Mouse (Mus musculus) neural tube, embryonic 15.5 days (tissue): Measurements from ENCODE around the gene St6galnac4. TPM values are rescaled to one million over a fixed set of nuclear protein-coding genes. Genes with fewer than 3 reads are reported as not detected.

Experiments
- ATAC-seq: fragments of 200-750 bp; cut with Nextera tagmentation; 2 replicates; pipeline ENCODE4 v1.8.0; 2017; ENCODE audit warnings: mild to moderate bottlenecking, moderate TSS enrichment, moderate library complexity; ENCODE audit not compliant: low FRiP score
- H3K27ac ChIP-seq: fragments of 300-500 bp; sonication (generic); replicated peaks from 2 replicates; pipeline ENCODE4 v1.5.1; 2015; ENCODE audit warnings: mild to moderate bottlenecking, inconsistent platforms
- H3K27me3 ChIP-seq: fragments of 300-500 bp; sonication (generic); replicated peaks from 2 replicates; pipeline ENCODE4 v1.6.1; 2015; ENCODE audit warnings: inconsistent platforms
- H3K36me3 ChIP-seq: fragments of 300-500 bp; sonication (generic); 2 replicates; pipeline ENCODE4 v1.6.1; 2015; ENCODE audit warnings: inconsistent platforms
- H3K4me1 ChIP-seq: fragments of 300-500 bp; sonication (generic); 2 replicates; pipeline ENCODE4 v1.6.1; 2015; ENCODE audit warnings: inconsistent platforms
- H3K4me2 ChIP-seq: fragments of 300-500 bp; sonication (generic); 2 replicates; pipeline ENCODE4 v1.6.1; 2015; ENCODE audit warnings: inconsistent platforms, mild to moderate bottlenecking, moderate library complexity
- H3K4me3 ChIP-seq: fragments of 300-500 bp; sonication (generic); replicated peaks from 2 replicates; pipeline ENCODE4 v1.5.1; 2015; ENCODE audit warnings: mild to moderate bottlenecking, inconsistent platforms
- H3K9ac ChIP-seq: fragments of 300-500 bp; sonication (generic); replicated peaks from 2 replicates; pipeline ENCODE4 v1.6.1; 2015; ENCODE audit warnings: mild to moderate bottlenecking, inconsistent platforms
- H3K9me3 ChIP-seq: fragments of 300-500 bp; sonication (generic); replicated peaks from 2 replicates; pipeline ENCODE4 v1.6.1; 2016; ENCODE audit warnings: inconsistent platforms
- WGBS: fragments of 180-500 bp; shearing (Covaris S2); methylation state at CpG from one replicate; pipeline ENCODE4 v1.1.7; 2015; ENCODE audit warnings: mixed read lengths; 5-methylcytosine and 5-hydroxymethylcytosine counted together
- polyA plus RNA-seq: library from polyadenylated mRNA; unstranded; fragments of >200 nt; fragmentation: Nextera tagmentation; extraction: Ambion mirVana; gene quantifications from 2 replicates; pipeline ENCODE4 v1.2.1, GENCODE M21; 2015

Gene St6galnac4
- polyA plus RNA-seq, 1 experiment from 2014 or later, result 43.9 TPM

GRCm38 (mm10) chr2:32606161-32607142 lies 19.6 kb downstream of the St6galnac4 start:
- Histone ChIP-seq H3K4me2 (peak overlapping the region; percentile 94), H3K27me3 (no peaks in the 10 kb centered on the region), H3K4me1 (peaks cover 39% of the 10 kb centered on the region), H3K36me3 (no peaks in the 10 kb centered on the region), H3K9ac (peak overlapping the region; percentile 80), H3K27ac (peak overlapping the region; percentile 41; the same call in 1 of the 2 replicates), H3K4me3 (peak overlapping the region; percentile 82), H3K9me3 (no peaks in the 10 kb centered on the region)
- ATAC-seq, result peak; percentile 88
- WGBS, result 14% methylated on average over 43 of the region's 55 CpGs

GRCm38 (mm10) chr2:32607262-32607947 lies 20.5 kb downstream of the St6galnac4 start:
- Histone ChIP-seq H3K9me3 (no peaks in the 10 kb centered on the region), H3K9ac (peak overlapping the region; percentile 80), H3K27ac (peak overlapping the region; percentile 41; the same call in 1 of the 2 replicates), H3K4me1 (peaks cover 38% of the 10 kb centered on the region), H3K4me2 (peak overlapping the region; percentile 94), H3K4me3 (peak overlapping the region; percentile 82), H3K36me3 (no peaks in the 10 kb centered on the region), H3K27me3 (no peaks in the 10 kb centered on the region)
- 6% methylated on average over 34 of the region's 34 CpGs for WGBS
- ATAC-seq, result peak; percentile 40

GRCm38 (mm10) chr2:32608141-32608777 lies 21.4 kb downstream of the St6galnac4 start:
- no peak overlapping the region for H3K27ac ChIP-seq

GRCm38 (mm10) chr2:32608778-32609435 lies 22.0 kb downstream of the St6galnac4 start:
- H3K27ac ChIP-seq, result no peak overlapping the region
- H3K4me3 ChIP-seq, result peak overlapping the region; percentile 82
- peaks cover 35% of the 10 kb centered on the region for H3K4me1 ChIP-seq
- no peaks in the 10 kb centered on the region for H3K9me3 ChIP-seq
- 34% methylated on average over 18 of the region's 18 CpGs for WGBS
- H3K36me3 ChIP-seq, result 0 out of 2 replicates have a peak, but pooled peaks cover 3% of the 10 kb centered on the region
- H3K27me3 ChIP-seq, result no peaks in the 10 kb centered on the region
- H3K4me2 ChIP-seq, result peak overlapping the region; percentile 94
- 0 out of 2 replicates have a peak overlapping the region, but pooled peaks have one; percentile 0 for H3K9ac ChIP-seq
- no peak for ATAC-seq

More at GRCm38 (mm10) chr2:32608141-32608777, 21.4 kb downstream of the St6galnac4 start:
- H3K36me3 ChIP-seq, result 0 out of 2 replicates have a peak, but pooled peaks cover 3% of the 10 kb centered on the region
- ATAC-seq, result peak; percentile 28; the same call in 1 of the 2 replicates
- H3K27me3 ChIP-seq, result no peaks in the 10 kb centered on the region
- peaks cover 35% of the 10 kb centered on the region for H3K4me1 ChIP-seq
- H3K9me3 ChIP-seq, result no peaks in the 10 kb centered on the region
- WGBS, result 9% methylated on average over 25 of the region's 25 CpGs
- H3K9ac ChIP-seq, result 0 out of 2 replicates have a peak overlapping the region, but pooled peaks have one; percentile 0
- H3K4me3 ChIP-seq, result peak overlapping the region; percentile 82
- H3K4me2 ChIP-seq, result peak overlapping the region; percentile 94

DNA sequence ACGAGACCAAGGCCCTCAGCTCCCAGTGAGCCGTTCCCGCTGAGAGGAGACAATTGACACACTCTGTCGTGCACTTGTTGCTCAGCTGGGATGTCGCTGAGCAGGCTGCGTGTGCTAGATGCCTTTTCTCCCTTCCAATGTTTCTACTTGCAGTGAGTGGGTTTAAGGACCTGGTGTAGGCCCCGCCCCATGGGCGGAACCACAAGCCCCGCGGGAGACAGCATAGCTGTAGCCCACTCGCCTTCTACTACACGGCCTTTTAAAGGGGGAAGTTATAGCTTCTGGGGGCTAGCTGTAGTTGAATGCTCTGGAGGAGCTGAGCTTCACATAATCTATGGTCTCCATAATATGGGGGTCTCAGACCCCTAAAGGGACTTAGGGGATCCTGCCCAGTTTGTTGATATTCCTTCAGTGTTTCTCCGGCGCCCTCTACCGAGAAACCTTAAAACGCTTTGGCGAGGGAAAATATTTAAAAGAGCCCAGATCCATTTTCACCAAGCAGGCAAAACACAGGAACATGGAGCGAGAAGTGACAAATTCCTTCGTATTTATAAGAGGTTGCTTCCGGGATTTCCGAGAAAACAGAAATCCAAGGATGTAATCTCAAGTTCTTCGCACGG lies 23.8 kb downstream of the St6galnac4 start:
- Histone ChIP-seq H3K27ac (no peak overlapping the region), H3K9ac (no peak overlapping the region), H3K36me3 (peaks cover 15% of the 10 kb centered on the region), H3K4me2 (peak overlapping the region; percentile 53), H3K9me3 (no peaks in the 10 kb centered on the region), H3K27me3 (no peaks in the 10 kb centered on the region), H3K4me3 (peak overlapping the region; percentile 33), H3K4me1 (peaks cover 35% of the 10 kb centered on the region)
- 19% methylated on average over 23 of the region's 23 CpGs for WGBS
- ATAC-seq, result no peak

- no peak overlapping the region for H3K27ac ChIP-seq
- no peak for ATAC-seq
- H3K4me3 ChIP-seq, result no peak overlapping the region
- H3K36me3 ChIP-seq, result peaks cover 20% of the 10 kb centered on the region
- H3K9ac ChIP-seq, result no peak overlapping the region
- WGBS, result 64% methylated on average over 26 of the region's 26 CpGs
- H3K27me3 ChIP-seq, result no peaks in the 10 kb centered on the region
- no peaks in the 10 kb centered on the region for H3K9me3 ChIP-seq
- H3K4me2 ChIP-seq, result no peak overlapping the region
- peaks cover 27% of the 10 kb centered on the region for H3K4me1 ChIP-seq
Measured at GRCm38 (mm10) chr2:32612274-32612673, 25.4 kb downstream of the St6galnac4 start.

- Histone ChIP-seq H3K36me3 (peaks cover 31% of the 10 kb centered on the region), H3K9ac (no peak overlapping the region), H3K27me3 (no peaks in the 10 kb centered on the region), H3K4me1 (peaks cover 30% of the 10 kb centered on the region), H3K27ac (no peak overlapping the region), H3K4me2 (no peak overlapping the region), H3K4me3 (no peak overlapping the region), H3K9me3 (no peaks in the 10 kb centered on the region)
- 97% methylated on average over 1 of the region's 1 CpGs for WGBS
- no peak for ATAC-seq
Measured at GRCm38 (mm10) chr2:32617109-32617508, 30.2 kb downstream of the St6galnac4 start.

GRCm38 (mm10) chr2:32617601-32618000 lies 30.7 kb downstream of the St6galnac4 start:
- H3K4me2 ChIP-seq, result no peak overlapping the region
- H3K27me3 ChIP-seq, result no peaks in the 10 kb centered on the region
- no peak overlapping the region for H3K27ac ChIP-seq
- WGBS, result 92% methylated on average over 4 of the region's 4 CpGs
- H3K4me3 ChIP-seq, result no peak overlapping the region
- peaks cover 31% of the 10 kb centered on the region for H3K36me3 ChIP-seq
- H3K9ac ChIP-seq, result no peak overlapping the region
- H3K9me3 ChIP-seq, result no peaks in the 10 kb centered on the region
- ATAC-seq, result no peak
- peaks cover 30% of the 10 kb centered on the region for H3K4me1 ChIP-seq

DNA sequence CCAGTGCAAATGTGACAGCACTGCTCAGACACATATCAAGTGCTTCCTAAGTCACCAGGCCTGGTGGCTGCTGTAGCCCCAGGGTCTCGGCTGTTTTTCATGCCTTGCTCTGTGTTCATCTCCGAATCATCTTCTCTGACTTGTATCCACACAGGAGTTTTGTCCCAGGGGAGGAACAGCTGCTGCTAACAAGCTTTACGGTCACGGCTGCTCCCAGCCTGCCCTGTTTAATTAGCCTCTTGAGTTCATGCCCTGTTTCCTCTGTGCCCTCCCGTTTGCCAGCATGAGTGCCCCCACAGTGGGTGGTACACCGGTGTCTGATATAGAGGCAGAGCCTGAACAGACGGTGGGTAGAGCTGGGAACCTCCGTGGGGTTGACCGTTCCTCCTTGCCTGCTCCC lies 31.2 kb downstream of the St6galnac4 start:
- Histone ChIP-seq H3K4me2 (no peak overlapping the region), H3K36me3 (peaks cover 29% of the 10 kb centered on the region), H3K27ac (no peak overlapping the region), H3K9ac (no peak overlapping the region), H3K9me3 (no peaks in the 10 kb centered on the region), H3K4me1 (peaks cover 30% of the 10 kb centered on the region), H3K4me3 (no peak overlapping the region), H3K27me3 (no peaks in the 10 kb centered on the region)
- WGBS, result 50% methylated on average over 9 of the region's 9 CpGs
- no peak for ATAC-seq

GRCm38 (mm10) chr2:32620682-32621516 lies 34.0 kb downstream of the St6galnac4 start:
- Histone ChIP-seq H3K4me3 (no peak overlapping the region), H3K9ac (no peak overlapping the region), H3K27ac (peak overlapping the region; percentile 54), H3K9me3 (no peaks in the 10 kb centered on the region), H3K4me2 (no peak overlapping the region), H3K27me3 (no peaks in the 10 kb centered on the region), H3K36me3 (peaks cover 15% of the 10 kb centered on the region; the same call in 1 of the 2 replicates), H3K4me1 (peaks cover 45% of the 10 kb centered on the region)
- ATAC-seq, result no peak
- WGBS, result 34% methylated on average over 4 of the region's 4 CpGs
